Mouse (Mus musculus): ENCODE data around the gene Hlf. TPM values are rescaled to one million over a fixed set of nuclear protein-coding genes. Genes with fewer than 3 reads are reported as not detected.

Hlf gene
- total RNA-seq, 2 experiments from 2014 or later: 8.9 to 14.8 TPM

- DNase-seq (ENCODE audit: low spot score in 2 of 2): no peak
Measured at GRCm38 (mm10) chr11:90342858-90343257, 47.8 kb downstream of the Hlf start.

DNA sequence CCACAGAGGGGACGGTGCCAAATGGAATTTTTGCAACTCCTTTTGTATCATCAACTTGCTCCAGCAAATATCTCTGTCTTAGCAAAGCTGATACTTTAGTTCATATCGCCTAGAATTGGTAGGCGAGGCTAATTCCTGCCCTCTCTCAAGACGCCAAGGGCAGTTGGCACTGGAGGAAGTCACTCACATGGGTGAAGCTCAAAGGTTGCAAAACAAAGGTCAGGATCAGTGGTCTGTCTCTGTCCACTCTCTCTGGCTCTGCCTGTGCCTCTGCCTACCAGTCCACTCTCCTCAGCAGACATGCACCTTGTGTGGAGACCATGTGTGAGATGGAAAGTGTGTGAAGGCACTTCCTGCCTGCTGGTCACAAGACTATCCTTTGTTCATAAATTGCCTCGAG lies 48.4 kb downstream of the Hlf start:
- no peak for DNase-seq (ENCODE audit: low spot score in 2 of 2)

DNA sequence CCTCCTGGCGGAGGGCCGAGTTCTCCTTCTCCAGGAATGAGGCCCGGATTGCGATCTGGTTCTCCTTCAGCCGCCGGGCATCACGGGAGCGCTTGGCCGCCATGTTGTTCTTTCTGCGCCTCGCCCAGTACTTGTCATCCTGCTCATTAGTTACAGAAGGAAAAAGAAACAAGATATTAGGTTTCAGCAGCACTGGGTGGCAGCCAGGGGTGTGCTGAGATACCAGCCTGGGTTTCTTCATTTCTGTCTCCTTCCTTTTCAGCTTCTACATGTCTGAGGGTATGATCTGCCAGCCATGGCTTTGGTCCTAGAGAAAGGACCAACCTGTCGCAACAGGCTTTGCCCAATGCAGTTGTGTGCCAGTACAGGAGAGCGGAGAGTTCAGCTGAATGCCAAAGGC lies 49.9 kb downstream of the Hlf start:
- DNase-seq (ENCODE audit: low spot score in 2 of 2): no peak

DNA sequence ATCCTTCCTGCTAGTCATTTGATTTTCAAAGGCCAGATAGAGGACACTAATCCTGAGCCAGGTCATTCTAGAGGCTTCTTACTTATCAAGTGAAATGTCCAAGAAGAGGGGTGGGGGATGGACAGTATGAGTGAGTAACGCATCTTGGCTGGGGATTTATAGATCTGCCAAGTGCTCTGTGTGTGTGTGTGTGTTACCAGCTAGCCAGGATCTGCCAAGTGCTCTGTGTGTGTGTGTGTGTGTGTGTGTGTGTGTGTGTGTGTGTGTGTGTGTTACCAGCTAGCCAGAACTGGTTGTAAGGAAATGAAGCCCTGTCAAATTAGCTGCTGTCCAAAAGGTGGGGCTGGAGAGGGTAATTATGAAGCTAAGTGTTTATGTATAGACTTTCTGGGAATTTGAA lies 55.9 kb downstream of the Hlf start:
- DNase-seq (ENCODE audit: low spot score in 2 of 2): no peak

GRCm38 (mm10) chr11:90332737-90333136 lies 58.0 kb downstream of the Hlf start:
- no peak for DNase-seq (ENCODE audit: low spot score in 2 of 2)

- no peak for DNase-seq (ENCODE audit: low spot score in 2 of 2)
Measured at GRCm38 (mm10) chr11:90330202-90330694, 60.4 kb downstream of the Hlf start.

DNA sequence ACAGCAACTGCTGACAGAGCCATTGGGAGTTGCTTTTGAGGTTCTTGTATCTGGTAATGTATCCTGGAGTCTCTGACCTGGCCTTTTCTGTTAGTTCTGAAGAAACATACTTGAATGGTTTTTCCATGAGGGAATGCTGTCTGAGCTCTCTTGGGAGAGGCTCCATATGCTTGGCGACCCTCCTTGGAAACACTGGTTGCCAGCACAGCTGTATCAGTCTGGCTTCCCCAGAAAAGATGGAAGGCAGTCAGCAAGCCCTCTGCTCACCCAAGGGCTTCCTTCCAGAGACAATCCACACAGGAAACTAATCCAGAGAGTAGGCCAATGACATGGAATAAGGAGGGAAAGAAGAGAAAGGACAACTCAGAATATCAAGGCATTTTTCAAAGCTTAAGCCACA lies 63.9 kb downstream of the Hlf start:
- no peak for DNase-seq (ENCODE audit: low spot score in 2 of 2)

- DNase-seq (ENCODE audit: low spot score in 2 of 2): no peak
Measured at GRCm38 (mm10) chr11:90326146-90326545, 64.5 kb downstream of the Hlf start.

DNA sequence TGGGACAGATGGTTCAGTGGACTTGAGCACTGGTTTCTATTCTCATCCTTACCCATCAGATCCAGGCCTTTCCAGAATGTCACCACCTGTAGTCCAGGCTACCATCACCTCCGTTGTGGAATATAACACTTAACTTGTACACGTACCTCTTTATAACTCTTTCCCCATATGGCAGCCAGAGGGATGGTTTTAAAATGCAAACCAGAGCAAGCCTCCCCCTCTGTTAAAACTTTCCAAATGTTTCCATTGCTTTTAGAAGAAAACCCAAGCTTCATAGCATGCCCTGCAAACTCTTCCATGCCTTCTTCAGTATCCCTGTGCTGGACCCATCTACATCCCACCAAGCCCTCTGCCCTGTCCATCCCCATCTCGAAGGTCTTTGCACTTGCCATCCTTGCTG lies 66.1 kb downstream of the Hlf start:
- no peak for DNase-seq (ENCODE audit: low spot score in 2 of 2)

DNA sequence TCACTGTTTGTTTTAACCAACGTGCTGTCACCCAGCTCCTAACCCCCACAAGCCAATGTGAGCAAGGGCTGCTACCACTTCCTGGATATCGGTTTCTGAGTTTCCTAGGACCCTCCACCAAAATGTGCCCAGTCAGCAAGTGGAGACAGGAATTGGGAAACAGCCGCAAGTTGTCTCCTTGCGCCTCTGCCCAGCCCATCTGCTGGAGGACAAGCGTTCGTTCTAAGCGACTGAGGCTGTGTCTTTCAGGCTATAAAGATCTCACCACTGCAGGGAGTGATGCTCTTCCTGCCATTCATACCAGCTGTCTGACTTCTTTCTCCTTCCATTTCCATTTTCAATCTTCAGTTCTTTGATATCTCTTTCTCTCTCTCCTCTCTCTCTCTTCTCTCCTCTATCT lies 69.8 kb downstream of the Hlf start:
- DNase-seq (ENCODE audit: low spot score in 2 of 2): no peak

GRCm38 (mm10) chr11:90317482-90317881 lies 73.2 kb downstream of the Hlf start:
- peak; percentile 41 to 48 for DNase-seq (ENCODE audit: low spot score in 2 of 2)

DNA sequence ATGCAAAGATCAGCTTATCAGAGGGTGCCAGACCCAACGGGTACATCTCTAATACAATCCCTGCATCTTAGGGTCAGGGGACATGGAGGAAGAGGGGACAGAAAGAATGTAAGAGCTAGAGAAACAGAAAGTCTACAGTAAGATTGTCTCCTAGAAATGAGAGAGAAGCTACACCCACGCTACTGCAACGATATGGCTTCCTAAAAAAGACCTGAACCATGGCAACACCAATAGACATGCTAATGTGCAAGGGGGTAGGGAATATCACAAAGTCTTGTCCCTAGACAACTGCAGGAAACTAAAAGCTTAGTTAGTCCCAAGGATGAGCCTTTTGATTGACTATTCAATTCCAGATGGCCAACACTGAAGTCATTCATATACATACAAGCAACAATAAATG lies 76.1 kb downstream of the Hlf start:
- DNase-seq (ENCODE audit: low spot score in 2 of 2): no peak

DNA sequence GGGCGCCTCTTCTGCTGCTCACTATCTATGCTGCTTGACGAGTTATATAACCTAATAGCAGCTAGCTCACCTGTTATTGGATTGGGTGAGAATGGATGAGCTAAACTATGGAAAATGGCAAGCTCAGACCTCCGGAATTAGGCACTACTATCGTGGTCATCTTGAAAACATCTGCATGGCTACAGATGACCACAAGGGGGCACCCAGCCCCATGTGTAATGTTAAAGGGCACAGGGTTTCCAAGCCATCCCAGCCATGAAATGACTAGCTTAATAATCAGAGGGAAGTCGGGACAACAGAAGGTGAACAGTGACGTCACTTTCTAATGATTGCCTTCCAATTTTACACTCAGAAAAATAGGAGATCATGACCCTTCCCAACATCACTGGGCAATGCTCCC lies 83.7 kb downstream of the Hlf start:
- DNase-seq (ENCODE audit: low spot score in 2 of 2): peak; percentile 54 to 57

DNA sequence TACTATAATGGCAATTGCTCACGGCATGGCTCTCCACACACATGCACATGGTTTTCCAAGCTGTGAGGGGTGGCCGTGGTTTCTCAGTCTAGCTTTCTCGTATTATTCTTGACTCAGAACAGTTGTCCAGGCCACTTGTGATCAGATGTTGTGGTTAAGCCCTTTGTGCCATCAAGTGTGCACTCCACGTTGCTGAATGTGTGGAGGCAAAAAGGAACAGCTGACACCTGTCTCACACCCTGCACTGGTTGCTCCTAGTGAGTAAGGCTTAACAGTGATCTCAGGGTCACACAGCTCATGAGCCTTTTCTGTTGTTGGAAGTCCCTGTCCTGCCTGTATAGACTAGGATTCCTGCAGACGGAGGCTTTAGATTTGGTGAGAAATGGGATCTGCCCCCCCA lies 84.6 kb downstream of the Hlf start:
- DNase-seq (ENCODE audit: low spot score in 2 of 2): no peak

GRCm38 (mm10) chr11:90294622-90295021 lies 96.1 kb downstream of the Hlf start:
- DNase-seq (ENCODE audit: low spot score in 2 of 2): no peak

GRCm38 (mm10) chr11:90292766-90293165 lies 97.9 kb downstream of the Hlf start:
- no peak for DNase-seq (ENCODE audit: low spot score in 2 of 2)

DNA sequence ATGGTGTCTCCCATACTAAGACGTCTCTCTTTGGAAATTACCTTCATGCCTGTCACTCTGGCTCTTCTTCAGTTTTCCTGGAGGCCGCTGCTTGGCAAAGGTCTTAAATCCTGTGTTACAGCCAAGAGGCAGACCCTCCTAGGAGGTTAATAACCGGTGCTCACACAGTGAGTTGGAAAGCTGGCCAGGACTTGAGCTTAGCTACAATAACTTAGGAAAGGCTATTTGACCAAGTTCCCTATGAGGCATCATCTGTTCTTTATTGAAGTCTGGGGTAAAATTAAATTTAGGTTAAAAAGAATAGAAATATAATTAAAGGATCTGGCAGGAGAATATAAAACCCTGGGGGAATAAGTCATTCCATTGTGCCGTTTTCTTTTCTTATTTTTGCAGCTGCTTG lies 99.5 kb downstream of the Hlf start:
- DNase-seq (ENCODE audit: low spot score in 2 of 2): no peak

- no peak for DNase-seq (ENCODE audit: low spot score in 2 of 2)
Measured at GRCm38 (mm10) chr11:90286550-90287154, 104.0 kb downstream of the Hlf start.

Other genes starting within 250 kb of the Hlf start
- 10 to 100 TPM in 1 of 2 experiments, 1 to 10 TPM in 1; 1.6 to 13.0 TPM for gene Gm45716, start 203.2 kb downstream of the Hlf start, total RNA-seq (2021)
- gene Mmd, start 141.4 kb downstream of the Hlf start, total RNA-seq (2021): 100 to 1,000 TPM in 1 of 2 experiments, 10 to 100 TPM in 1; 89.7 to 274 TPM
- gene Stxbp4, start 247.2 kb upstream of the Hlf start, total RNA-seq (2021): 1 to 10 TPM; 7.3 TPM
- 10 to 100 TPM; 16.2 to 19.6 TPM for gene Cox11, start 247.3 kb upstream of the Hlf start, total RNA-seq (2021)

All from adrenal gland, adult 18-20 months (tissue).